Mouse (Mus musculus) lung, adult 2 months (tissue): ENCODE measurements at regions not wholly inside any gene's neighbourhood (a gene's known extent, or its start where the extent isn't known, plus 50 kb on each side); places are given as distances from the start of the nearest gene placed in this dataset.

Source experiments
- CTCF ChIP-seq: fragments of 200-500 bp; IDR thresholded peaks from 2 replicates; pipeline ENCODE4 v1.5.1; 2011; ENCODE audit warnings: mild to moderate bottlenecking, low read length, control low read depth; ENCODE audit not compliant: insufficient read depth
- POLR2A ChIP-seq: fragments of 200-500 bp; IDR thresholded peaks from 2 replicates; pipeline ENCODE4 v1.6.1; 2011; ENCODE audit warnings: low read depth, mild to moderate bottlenecking, control low read depth, low read length, borderline replicate concordance; ENCODE audit errors: extremely low read depth

- TF ChIP-seq POLR2A (no peak), CTCF (no peak)
Measured at GRCm38 (mm10) chr10:16895332-16895731, 827.7 kb upstream of the Cited2 start.
